Mouse (Mus musculus) liver, postnatal 0 days (tissue): Measurements from ENCODE around the gene Tmco1.

Source experiments
- CTCF ChIP-seq: sonication (generic); IDR thresholded peaks from 2 replicates; pipeline ENCODE4 v1.5.1; 2016; ENCODE audit warnings: antibody characterized with exemption, low read depth
- EP300 ChIP-seq: IDR thresholded peaks from 2 replicates; pipeline ENCODE4 v1.6.1; 2016; ENCODE audit warnings: antibody characterized with exemption, low read depth, mild to moderate bottlenecking

- TF ChIP-seq CTCF (no peak), EP300 (no peak)
These were observed 32.1 kb downstream of the Tmco1 start for GRCm38 (mm10) chr1:167340111-167340787.
